Mouse (Mus musculus) G1E-ER4 (cell line): ENCODE measurements around the gene Pagr1b. TPM values are rescaled to one million over a fixed set of nuclear protein-coding genes. Genes with fewer than 3 reads are reported as not detected.

Experiments used
- GATA1 ChIP-seq: IDR thresholded peaks from one replicate; pipeline ENCODE4 v1.8.0; 2012; ENCODE audit warnings: low read length, inconsistent platforms
- polyA plus RNA-seq: library from polyadenylated mRNA; stranded (reverse); fragments of >175 nt; gene quantifications from 2 replicates; pipeline ENCODE4 v1.2.3, GENCODE M21; 2012

Pagr1b gene
- polyA plus RNA-seq, 1 experiment: 4.9 TPM

- no peak for TF ChIP-seq GATA1
Observed at GRCm38 (mm10) chr7:127022528-127023271, 6.4 kb upstream of the Pagr1b start.

GRCm38 (mm10) chr7:127021563-127022527, 5.6 kb upstream of the Pagr1b start:
- TF ChIP-seq GATA1: no peak

- no peak for TF ChIP-seq GATA1
Observed at GRCm38 (mm10) chr7:127020901-127021562, 4.7 kb upstream of the Pagr1b start, which contains the start of the genes Gm42742 and Prrt2. Gene Gm42742, minus strand, starts transcription at chr7:127021097. Gene Prrt2, minus strand, starts transcription at chr7:127021211.

GRCm38 (mm10) chr7:127020491-127020890, 4.2 kb upstream of the Pagr1b start:
- TF ChIP-seq GATA1: no peak

GRCm38 (mm10) chr7:127020031-127020430, 3.7 kb upstream of the Pagr1b start:
- TF ChIP-seq GATA1: no peak

GRCm38 (mm10) chr7:127019306-127019960, 3.1 kb upstream of the Pagr1b start:
- no peak for TF ChIP-seq GATA1

GRCm38 (mm10) chr7:127018416-127019305, 2.4 kb upstream of the Pagr1b start:
- TF ChIP-seq GATA1: no peak

- TF ChIP-seq GATA1: no peak
Observed at GRCm38 (mm10) chr7:127017950-127018345, 1.7 kb upstream of the Pagr1b start.

- no peak for TF ChIP-seq GATA1
Observed at GRCm38 (mm10) chr7:127016971-127017949, 976 bp upstream of the Pagr1b start, which contains the start of gene Pagr1a. Gene Pagr1a, minus strand, starts transcription at chr7:127017352.

GRCm38 (mm10) chr7:127016486-127016938, 228 bp upstream of the Pagr1b start:
- no peak for TF ChIP-seq GATA1

- no peak for TF ChIP-seq GATA1
Observed at GRCm38 (mm10) chr7:127016081-127016480, 203 bp downstream of the Pagr1b start.

- no peak for TF ChIP-seq GATA1
Observed at GRCm38 (mm10) chr7:127014993-127015392, 1.3 kb downstream of the Pagr1b start.

GRCm38 (mm10) chr7:127014320-127014719, 2.0 kb downstream of the Pagr1b start, which contains the start of gene Mvp:
Gene Mvp, minus strand, starts transcription at chr7:127014621.
- TF ChIP-seq GATA1: no peak
